Mouse (Mus musculus) heart, adult 2 months (tissue): ENCODE measurements at regions not wholly inside any gene's neighbourhood (a gene's known extent, or its start where the extent isn't known, plus 50 kb on each side); places are given as distances from the start of the nearest gene placed in this dataset.

Source experiments
- CTCF ChIP-seq: fragments of 200-600 bp; IDR thresholded peaks from 2 replicates; pipeline ENCODE4 v1.8.1; 2022; ENCODE audit warnings: antibody characterized with exemption, mild to moderate bottlenecking, moderate library complexity
- POLR2A ChIP-seq: fragments of 200-500 bp; IDR thresholded peaks from 2 replicates; pipeline ENCODE4 v1.6.1; 2011; ENCODE audit warnings: mild to moderate bottlenecking, low read depth, low read length, control low read depth; ENCODE audit not compliant: insufficient read depth

DNA sequence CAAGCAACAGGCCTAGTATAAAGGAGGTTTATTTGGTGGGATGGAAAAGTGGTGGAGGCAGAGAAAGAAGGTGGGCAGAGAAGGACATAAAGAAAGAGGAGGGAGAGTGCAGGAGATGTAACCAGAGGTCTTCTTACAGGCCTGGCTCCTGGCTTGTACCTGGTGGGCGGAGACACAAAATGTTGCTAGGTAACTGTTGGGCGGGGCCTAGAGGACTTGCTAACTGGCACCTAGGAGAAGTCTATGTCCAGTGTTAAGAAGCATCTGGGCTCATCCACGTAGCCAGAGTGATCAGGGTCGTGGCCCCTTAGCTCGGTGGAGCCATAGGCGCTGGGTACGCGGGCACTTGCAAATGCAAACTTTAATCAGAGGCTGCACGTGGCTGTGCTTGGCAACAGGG, 52.0 kb upstream of the Lrp8 start:
- no peak for TF ChIP-seq POLR2A
- TF ChIP-seq CTCF = no peak
